Mouse (Mus musculus): Measurements from ENCODE around the gene Rps6kb2.

DNA sequence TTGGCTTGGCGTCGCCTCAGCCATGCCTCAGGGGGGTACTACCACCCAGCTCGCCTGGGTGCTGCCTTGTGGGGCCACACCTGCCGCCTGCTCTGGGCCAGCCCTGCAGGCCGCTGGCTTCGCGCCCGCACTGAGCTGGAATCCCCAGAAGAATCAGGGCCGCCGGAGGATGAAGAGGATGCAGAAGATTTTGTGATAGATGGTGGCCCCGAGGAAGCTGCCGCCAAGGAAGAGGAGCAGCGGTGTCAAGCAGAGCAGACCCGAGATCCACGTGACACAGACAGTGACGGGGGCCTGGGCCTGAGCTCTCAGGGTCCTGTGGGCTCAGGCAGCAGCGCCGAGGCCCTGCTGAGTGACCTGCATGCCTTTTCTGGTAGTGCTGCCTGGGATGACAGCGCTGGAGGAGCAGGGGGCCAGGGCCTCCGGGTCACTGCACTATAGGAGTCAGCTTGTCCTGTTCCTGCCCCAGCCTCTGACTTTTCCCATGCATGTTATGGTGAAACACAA lies 7.0 kb downstream of the Rps6kb2 start:
- no peak for TF ChIP-seq CTCF (IDR thresholded peaks at IDR 0.05; ENCODE audit: low read depth, low read length)
- TF ChIP-seq GATA1 (IDR thresholded peaks at IDR 0.05; ENCODE audit: borderline replicate concordance, low read length) = no peak
